Mouse (Mus musculus): ENCODE measurements around the gene Olfr347. TPM values are rescaled to one million over a fixed set of nuclear protein-coding genes. Genes with fewer than 3 reads are reported as not detected.

Gene Olfr347
- total RNA-seq (2021), result not detected

- DNase-seq (ENCODE audit: low spot score in 2 of 2), result no peak
- intact Hi-C loops (cut with DNase I), result no loop called here
Measured at GRCm38 (mm10) chr2:36731602-36732001, at the start of gene Olfr347. TSS of gene Olfr347 (plus strand) at chr2:36731902.

DNA sequence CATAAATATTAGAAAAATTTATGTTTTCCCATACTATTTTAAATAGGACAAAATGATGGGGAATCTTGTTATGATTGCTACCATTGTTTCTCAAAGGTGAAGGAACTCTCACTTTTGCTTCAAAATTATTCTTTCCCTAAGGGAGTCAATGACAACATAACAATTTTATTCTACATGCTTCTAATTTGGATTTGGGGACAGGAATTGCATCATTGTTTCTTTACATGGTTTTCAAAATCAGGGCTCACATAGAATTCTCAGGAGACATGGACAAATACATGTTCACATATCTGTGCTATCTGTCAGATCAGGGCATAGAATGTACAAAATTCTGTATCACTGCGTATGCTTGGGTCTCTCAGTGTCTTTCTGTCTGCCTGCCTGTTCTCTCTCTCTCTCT lies 46.2 kb upstream of the Olfr347 start, which contains the start of gene Olfr346:
Olfr346 (plus strand) TSS at position 301 of the 400 bp plus-strand sequence.
- DNase-seq (ENCODE audit: low spot score in 2 of 2), result no peak
- intact Hi-C loops (cut with DNase I), result no loop called here

DNA sequence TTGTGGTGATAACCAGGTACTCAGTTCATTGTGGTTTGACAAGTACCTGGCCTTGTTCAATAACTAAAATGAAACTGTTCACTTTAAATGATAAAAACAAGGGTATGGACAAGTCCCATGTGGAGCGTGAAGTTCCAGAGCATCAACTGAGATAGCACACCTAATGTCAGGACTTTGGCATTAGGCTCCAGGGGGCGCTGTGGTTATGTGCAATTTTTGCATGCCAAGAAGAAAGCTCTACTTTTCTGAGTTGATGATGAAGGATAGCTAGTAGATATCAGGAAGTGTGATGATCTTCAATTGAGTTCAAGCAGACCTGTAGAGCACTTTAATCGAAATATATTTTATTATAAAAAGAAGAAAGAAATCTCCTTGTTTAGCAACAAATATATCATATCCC lies 4.5 kb downstream of the Olfr347 start:
- DNase-seq (ENCODE audit: low spot score in 2 of 2), result no peak
- intact Hi-C loops (cut with DNase I), result no loop called here

- intact Hi-C loops (cut with DNase I), result no loop called here
- DNase-seq (ENCODE audit: low spot score in 2 of 2), result no peak
Measured at GRCm38 (mm10) chr2:36783976-36784375, 52.3 kb downstream of the Olfr347 start, which contains the start of gene Olfr348. TSS of gene Olfr348 (plus strand) at chr2:36784276.

Other genes with a start within 250 kb of the Olfr347 start
- gene Olfr341, start 249.4 kb upstream of the Olfr347 start, total RNA-seq (2021), result not detected
- gene Olfr342, start 206.9 kb upstream of the Olfr347 start, total RNA-seq (2021), result not detected
- under 1 TPM in 1 of 2 experiments, not detected in 1; 0.05 TPM for gene Olfr344, start 165.2 kb upstream of the Olfr347 start, total RNA-seq (2021)
- not detected for gene Olfr345, start 91.9 kb upstream of the Olfr347 start, total RNA-seq (2021)
- gene Olfr346, start 46.1 kb upstream of the Olfr347 start, total RNA-seq (2021), result not detected
- not detected for gene Olfr348, start 52.4 kb downstream of the Olfr347 start, total RNA-seq (2021)
- gene Olfr50, start 58.6 kb downstream of the Olfr347 start, total RNA-seq (2021), result not detected
- gene Olfr3, start 85.1 kb downstream of the Olfr347 start, total RNA-seq (2021), result not detected
- gene Olfr350, start 114.4 kb downstream of the Olfr347 start, total RNA-seq (2021), result not detected
- not detected for gene Olfr351, start 130.8 kb downstream of the Olfr347 start, total RNA-seq (2021)
- gene Olfr352, start 136.6 kb downstream of the Olfr347 start, total RNA-seq (2021), result not detected
- not detected for gene Olfr353, start 161.0 kb downstream of the Olfr347 start, total RNA-seq (2021)
- not detected for gene Olfr354, start 173.8 kb downstream of the Olfr347 start, total RNA-seq (2021)
- not detected for gene Olfr355, start 197.0 kb downstream of the Olfr347 start, total RNA-seq (2021)
- not detected for gene Olfr356, start 205.2 kb downstream of the Olfr347 start, total RNA-seq (2021)